8 mouse cellular contexts compared by ENCODE assay signal in the genomic region with DNA sequence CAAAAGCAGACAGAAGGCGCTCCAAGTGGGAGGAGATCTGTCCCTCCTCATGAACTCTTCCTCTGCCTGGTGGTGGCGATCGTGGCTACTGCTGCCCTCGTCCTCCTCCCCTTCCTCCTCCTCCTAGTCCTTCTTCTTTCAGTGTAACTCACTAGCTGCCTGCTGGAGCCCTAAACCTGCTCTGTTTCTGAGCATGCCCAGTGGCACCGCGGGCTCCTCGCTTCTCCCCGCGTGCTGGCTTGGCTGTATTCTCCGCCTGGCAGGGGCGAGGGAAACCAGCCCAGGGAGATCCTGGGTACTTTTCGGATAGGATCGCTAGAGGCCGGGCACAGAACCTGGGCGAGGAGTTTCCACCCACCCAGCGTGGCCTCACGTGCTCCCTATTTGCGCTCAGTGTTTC. TPM values are rescaled to one million over a fixed set of nuclear protein-coding genes. Genes with fewer than 3 reads are reported as not detected.
DNase-seq lines count a peak whose midpoint lies in the region; ATAC-seq and TF ChIP-seq lines count a peak whose summit lies in the region.

A gene (minus strand): TSS at position 71 of the 400 bp plus-strand sequence.

- TF ChIP-seq POLR2A in cerebellum, adult 2 months (IDR thresholded peaks at IDR 0.05; ENCODE audit: borderline replicate concordance, insufficient read depth, low read length): no peak

- H3K4me1 ChIP-seq in cerebellum, adult 2 months (ENCODE audit: control insufficient read depth, insufficient read depth, low read length): no peaks in the 10 kb centered on the region
- no peaks in the 10 kb centered on the region for H3K4me1 ChIP-seq in liver, embryonic 16.5 days (ENCODE audit: control insufficient read depth, low read depth, low read length)
- peaks cover 19% of the 10 kb centered on the region for H3K4me1 ChIP-seq in neural tube, embryonic 15.5 days

- TF ChIP-seq CTCF in cerebellum, adult 2 months (IDR thresholded peaks at IDR 0.05; ENCODE audit: borderline replicate concordance, insufficient read depth, low read depth, low read length): peak; percentile 13; the same call in 1 of the 2 replicates
- TF ChIP-seq CTCF in layer of hippocampus, adult 2 months (conservative IDR thresholded peaks at IDR 0.05): peak; percentile 18; the same call in 1 of the 2 replicates

- no peaks in the 10 kb centered on the region for H3K36me3 ChIP-seq in liver, embryonic 16.5 days (ENCODE audit: control insufficient read depth, insufficient read depth)
- H3K36me3 ChIP-seq in neural tube, embryonic 15.5 days: no peaks in the 10 kb centered on the region

- H3K27me3 ChIP-seq in cerebellum, adult 2 months (ENCODE audit: control insufficient read depth, insufficient read depth, low read length): no peaks in the 10 kb centered on the region
- H3K27me3 ChIP-seq in liver, embryonic 16.5 days (ENCODE audit: control insufficient read depth, insufficient read depth, low read depth, low read length): peaks cover 30% of the 10 kb centered on the region
- peaks cover 17% of the 10 kb centered on the region for H3K27me3 ChIP-seq in neural tube, embryonic 15.5 days (replicated peaks)

- ATAC-seq in frontal cortex, adult (ENCODE audit: low TSS enrichment): peak; percentile 91
- no peak for ATAC-seq in liver, embryonic 16.5 days (ENCODE audit: low read depth)
- ATAC-seq in neural tube, embryonic 15.5 days (ENCODE audit: low FRiP score): peak; percentile 92

- H3K9me3 ChIP-seq in liver, embryonic 16.5 days (replicated peaks; ENCODE audit: control insufficient read depth, low read length): no peaks in the 10 kb centered on the region
- H3K9me3 ChIP-seq in neural tube, embryonic 15.5 days (replicated peaks): no peaks in the 10 kb centered on the region

- WGBS in cerebellum, adult 2 months: 1% methylated on average over 18 of the region's 18 CpGs
- WGBS in liver, embryonic 16.5 days (ENCODE audit: insufficient replicate concordance): 4% methylated on average over 18 of the region's 18 CpGs
- WGBS in neural tube, embryonic 15.5 days: 2% methylated on average over 18 of the region's 18 CpGs

- no peak within 1 kb of the TSS for H3K27ac ChIP-seq in cerebellum, adult 2 months (ENCODE audit: insufficient read depth, low read length)
- peak within 1 kb of the TSS; percentile 84 for H3K27ac ChIP-seq in layer of hippocampus, adult 2 months
- no peak within 1 kb of the TSS for H3K27ac ChIP-seq in liver, embryonic 16.5 days (ENCODE audit: low read length)
- H3K27ac ChIP-seq in neural tube, embryonic 15.5 days (replicated peaks): peak within 1 kb of the TSS; percentile 67

- H3K4me3 ChIP-seq in cerebellum, adult 2 months (replicated peaks; ENCODE audit: insufficient read depth, low read depth, low read length): peak within 1 kb of the TSS; percentile 50
- H3K4me3 ChIP-seq in layer of hippocampus, adult 2 months: peak within 1 kb of the TSS; percentile 70
- peak within 1 kb of the TSS; percentile 37 for H3K4me3 ChIP-seq in liver, embryonic 16.5 days (ENCODE audit: low read depth, low read length)
- peak within 1 kb of the TSS; percentile 61 for H3K4me3 ChIP-seq in neural tube, embryonic 15.5 days (replicated peaks)

- peak within 1 kb of the TSS; percentile 44 for H3K4me2 ChIP-seq in liver, embryonic 16.5 days (ENCODE audit: low read depth, low read length)
- H3K4me2 ChIP-seq in neural tube, embryonic 15.5 days: peak within 1 kb of the TSS; percentile 95

- peak; percentile 58 to 67 for DNase-seq in cerebellum, adult 2 months
- DNase-seq in cerebellum, adult 8-10 months: no peak
- peak; percentile 29 for DNase-seq in heart, postnatal 4 days
- DNase-seq in layer of hippocampus, adult 2 months (ENCODE audit: low spot score in 2 of 2): peak; percentile 56 to 69
- peak; percentile 61 for DNase-seq in urinary bladder, postnatal 14 days (ENCODE audit: low spot score)

- H3K9ac ChIP-seq in liver, embryonic 16.5 days (ENCODE audit: low read depth, low read length): no peak within 1 kb of the TSS
- H3K9ac ChIP-seq in neural tube, embryonic 15.5 days (replicated peaks): peak within 1 kb of the TSS; percentile 62

RNA-seq across cellular contexts. Expression of the gene that starts here (rescaled TPM):
- polyA plus RNA-seq in cerebellum, adult 2 months (2012; rRNA removed): 3.9 and 4.4 TPM in 2 replicates
- 1 to 10 TPM; 1.6 to 1.8 TPM for total RNA-seq in heart, postnatal 4 days (2021)
- 10 to 100 TPM; 43.0 to 49.6 TPM for total RNA-seq in layer of hippocampus, adult 2 months (2021)
- 0.05 and 0.09 TPM in 2 replicates for polyA plus RNA-seq in liver, embryonic 16.5 days (2015; fragmentation: Nextera tagmentation; extraction: Ambion mirVana)
- 2.6 and 3.4 TPM in 2 replicates for polyA plus RNA-seq in neural tube, embryonic 15.5 days (2015; fragmentation: Nextera tagmentation; extraction: Ambion mirVana)

Comparison
In these comparisons a context has a peak if more than half of its experiments do, and no peak if none do; other contexts are left out.
1. RNA of the gene that starts here (total RNA-seq): 43.0 to 49.6 TPM in layer of hippocampus, adult 2 months; 1.6 to 1.8 TPM in heart, postnatal 4 days; every median in the first group is over 10 times any median in the second.
2. H3K27ac ChIP-seq: peak in layer of hippocampus, adult 2 months (single experiment) and neural tube, embryonic 15.5 days (single experiment); none in cerebellum, adult 2 months (single experiment) and liver, embryonic 16.5 days (single experiment).
3. Peak in every context shown above with its lines, with median percentiles within 50 percentile points of each other: H3K4me3 ChIP-seq.